Mouse (Mus musculus) MEL (cell line): ENCODE measurements around the gene Prkcz.

Experiments
- CHD2 ChIP-seq: IDR thresholded peaks from 2 replicates; pipeline ENCODE4 v1.6.1; 2011; ENCODE audit warnings: low read length, improper control_type of control experiment
- CTCF ChIP-seq, 3 experiments: IDR thresholded peaks in 2 of 3; conservative IDR thresholded peaks in 1 of 3; 2 replicates each; pipeline ENCODE4 v1.5.1; 2011 to 2012; ENCODE audit warnings: low read length in 3 of 3, low read depth in 2 of 3, mild to moderate bottlenecking in 2 of 3, improper control_type of control experiment in 1 of 3, inconsistent platforms in 1 of 3, mixed read lengths in 1 of 3, moderate library complexity in 1 of 3; ENCODE audit not compliant: control insufficient read depth in 1 of 3, insufficient read depth in 1 of 3, poor library complexity in 1 of 3, severe bottlenecking in 1 of 3
- GABPA ChIP-seq: IDR thresholded peaks from 2 replicates; pipeline ENCODE4 v1.6.1; 2012; ENCODE audit warnings: low read depth, mild to moderate bottlenecking, inconsistent platforms, low read length, improper control_type of control experiment, moderate library complexity
- TAL1 ChIP-seq: IDR thresholded peaks from 2 replicates; pipeline ENCODE4 v1.6.1; 2012; ENCODE audit warnings: mild to moderate bottlenecking, inconsistent platforms, low read length, moderate library complexity, mixed read lengths
- UBTF ChIP-seq: IDR thresholded peaks from 2 replicates; pipeline ENCODE4 v1.6.1; 2012; ENCODE audit warnings: low read depth, mild to moderate bottlenecking, inconsistent platforms, low read length, improper control_type of control experiment, moderate library complexity, borderline replicate concordance; ENCODE audit not compliant: insufficient read depth
- ZMIZ1 ChIP-seq: IDR thresholded peaks from 2 replicates; pipeline ENCODE4 v1.6.1; 2012; ENCODE audit warnings: low read depth, mild to moderate bottlenecking, inconsistent platforms, low read length, improper control_type of control experiment, moderate library complexity

DNA sequence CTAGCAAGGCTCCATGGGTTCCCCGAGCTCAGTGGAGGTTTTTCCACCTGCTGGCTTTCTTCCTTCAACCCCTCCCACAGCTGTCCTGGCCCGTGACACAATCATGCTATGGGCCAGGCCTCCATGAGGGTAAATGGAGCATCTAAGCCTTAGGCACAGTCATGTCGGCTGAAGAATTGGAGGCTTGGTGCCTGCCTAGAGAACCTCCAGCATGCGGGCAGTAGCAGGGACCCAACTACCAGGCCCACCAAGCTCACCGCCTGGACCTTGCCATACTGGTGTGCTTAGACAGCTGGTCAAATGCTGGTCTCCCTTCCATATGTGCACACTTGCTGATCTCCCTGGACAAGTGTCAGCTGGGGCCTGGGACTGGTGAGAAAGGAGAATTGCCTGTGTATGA is 135.2 kb downstream of the Prkcz start:
- TF ChIP-seq CHD2: no peak
- no peak for TF ChIP-seq UBTF
- TF ChIP-seq TAL1: no peak
- TF ChIP-seq ZMIZ1: no peak
- TF ChIP-seq CTCF (IDR thresholded peaks at IDR 0.05 in 2 of 3, conservative IDR thresholded peaks at IDR 0.05 in 1 of 3; ENCODE audit: control insufficient read depth in 1 of 3, insufficient read depth in 1 of 3, low read depth in 2 of 3, low read length in 3 of 3, poor library complexity in 1 of 3, severe bottlenecking in 1 of 3): no peak
- TF ChIP-seq GABPA: no peak
